Mouse (Mus musculus) Muller cell, postnatal 12 days (primary cell): ENCODE results near the gene Unc13a.
A peak's percentile ranks its signal among the peaks of the same experiment; 100 is the strongest.

Source experiments
- DNase-seq: peaks from one replicate; pipeline ENCODE4 v3.0.0-alpha.2; 2015; ENCODE audit errors: inconsistent ontology term

The Unc13a gene

GRCm38 (mm10) chr8:71586891-71587290, 84.7 kb downstream of the Unc13a start:
- peak; percentile 57 for DNase-seq

- peak; percentile 58 for DNase-seq
These were observed 91.4 kb downstream of the Unc13a start for GRCm38 (mm10) chr8:71580201-71580600.

DNA sequence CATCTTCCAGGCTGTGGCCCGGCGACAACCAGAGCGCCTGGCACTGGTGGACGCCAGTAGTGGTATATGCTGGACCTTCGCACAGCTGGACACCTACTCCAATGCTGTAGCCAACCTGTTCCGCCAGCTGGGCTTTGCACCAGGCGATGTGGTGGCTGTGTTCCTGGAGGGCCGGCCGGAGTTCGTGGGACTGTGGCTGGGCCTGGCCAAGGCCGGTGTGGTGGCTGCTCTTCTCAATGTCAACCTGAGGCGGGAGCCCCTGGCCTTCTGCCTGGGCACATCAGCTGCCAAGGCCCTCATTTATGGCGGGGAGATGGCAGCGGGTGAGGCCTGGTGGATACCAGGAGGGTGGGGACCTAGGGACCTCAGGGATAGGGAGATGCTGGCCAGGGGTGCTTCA, 92.1 kb downstream of the Unc13a start:
- DNase-seq, result no peak

DNA sequence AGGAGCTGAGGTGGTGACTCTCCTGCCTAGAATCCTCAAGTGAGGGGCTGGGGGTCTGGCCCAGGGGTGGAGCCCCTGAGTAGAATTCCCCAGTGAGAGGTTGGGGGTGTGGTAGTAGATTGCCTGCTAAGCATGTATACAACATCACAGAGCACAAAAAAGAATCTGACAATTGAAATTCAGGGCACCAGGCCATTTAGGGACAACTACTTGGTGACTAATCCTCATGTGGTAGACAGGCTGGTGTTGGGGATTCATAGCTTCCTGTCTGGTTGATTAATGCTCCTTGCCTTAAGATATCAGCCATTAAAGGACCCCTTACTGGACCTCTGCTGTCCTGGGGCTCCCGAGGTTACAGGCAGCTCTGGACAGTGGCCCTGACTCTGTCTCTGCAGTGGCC, 92.5 kb downstream of the Unc13a start:
- peak; percentile 71 for DNase-seq

DNA sequence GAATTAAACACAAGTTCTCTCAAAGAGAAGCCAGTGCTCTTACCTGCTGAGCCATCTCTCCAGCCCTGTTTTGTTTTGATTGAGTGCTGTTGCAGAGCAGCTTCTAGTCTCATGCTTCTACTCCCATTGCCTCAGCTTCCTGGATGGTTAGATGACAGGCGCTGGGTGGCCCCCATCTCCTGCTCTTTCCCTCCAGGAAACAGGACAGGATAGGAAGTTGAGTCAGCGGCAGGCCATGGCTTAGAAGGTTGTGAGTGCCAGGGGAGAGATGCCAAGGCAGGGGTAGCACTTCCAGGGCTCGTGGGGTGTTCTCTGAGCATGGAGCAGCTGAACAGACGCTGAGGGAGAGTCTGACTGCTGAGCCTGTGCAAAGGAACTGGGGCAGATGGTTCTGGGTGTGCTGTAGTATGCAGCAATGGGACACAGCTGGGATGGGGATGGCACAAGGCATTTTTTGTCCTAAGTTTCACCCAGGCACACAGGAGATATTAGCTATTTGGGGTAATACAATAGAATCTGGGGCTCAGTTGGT, 93.6 kb downstream of the Unc13a start:
- no peak for DNase-seq

- DNase-seq, result no peak
These were observed 96.5 kb downstream of the Unc13a start for GRCm38 (mm10) chr8:71575020-71575419.

DNA sequence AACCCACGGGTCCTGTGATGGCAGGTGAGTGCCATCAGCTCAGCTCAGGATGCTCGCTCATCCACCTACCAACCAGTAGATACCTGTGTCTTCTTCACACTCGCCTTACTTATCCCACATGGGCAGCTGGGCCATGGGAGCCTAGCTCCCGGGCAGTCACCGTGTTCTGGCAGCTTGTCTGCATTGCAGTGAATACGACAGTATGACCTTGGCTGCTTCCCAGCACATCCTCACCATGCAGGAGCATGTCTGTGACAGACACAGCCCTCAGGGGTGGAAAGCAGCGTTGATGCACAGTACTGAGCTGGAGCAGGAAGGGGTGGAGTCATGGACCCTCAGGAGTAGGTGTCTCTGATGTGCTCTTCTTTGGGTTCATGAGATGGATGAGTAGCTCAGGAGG, 97.1 kb downstream of the Unc13a start:
- DNase-seq, result no peak
